Mouse (Mus musculus): ENCODE measurements at regions not wholly inside any gene's neighbourhood (a gene's known extent, or its start where the extent isn't known, plus 50 kb on each side); places are given as distances from the start of the nearest gene placed in this dataset.

GRCm38 (mm10) chr6:126445519-126445918 lies 89.7 kb downstream of the Kcna5 start:
- no peak for TF ChIP-seq CTCF (IDR thresholded peaks at IDR 0.05; ENCODE audit: low read depth)
- no peak for TF ChIP-seq EP300 (IDR thresholded peaks at IDR 0.05; ENCODE audit: low read depth)

All from liver, embryonic 14.5 days (tissue).